Mouse (Mus musculus) gonadal fat pad, adult 2 months (tissue): ENCODE measurements around the gene 9130008F23Rik. TPM values are rescaled to one million over a fixed set of nuclear protein-coding genes. Genes with fewer than 3 reads are reported as not detected.
A peak's percentile ranks its signal among the peaks of the same experiment; 100 is the strongest.

Source experiments
- DNase-seq: peaks from one replicate; pipeline ENCODE4 v3.0.0-alpha.2; 2012; ENCODE audit warnings: low read depth
- polyA plus RNA-seq: library from polyadenylated mRNA; depleted of rRNA; stranded (reverse); fragments of >200 nt; gene quantifications from 2 replicates; pipeline ENCODE4 v1.2.3, GENCODE M21; 2012; rRNA removed

The 9130008F23Rik gene
- 4.2 and 4.3 TPM in 2 replicates for polyA plus RNA-seq

DNA sequence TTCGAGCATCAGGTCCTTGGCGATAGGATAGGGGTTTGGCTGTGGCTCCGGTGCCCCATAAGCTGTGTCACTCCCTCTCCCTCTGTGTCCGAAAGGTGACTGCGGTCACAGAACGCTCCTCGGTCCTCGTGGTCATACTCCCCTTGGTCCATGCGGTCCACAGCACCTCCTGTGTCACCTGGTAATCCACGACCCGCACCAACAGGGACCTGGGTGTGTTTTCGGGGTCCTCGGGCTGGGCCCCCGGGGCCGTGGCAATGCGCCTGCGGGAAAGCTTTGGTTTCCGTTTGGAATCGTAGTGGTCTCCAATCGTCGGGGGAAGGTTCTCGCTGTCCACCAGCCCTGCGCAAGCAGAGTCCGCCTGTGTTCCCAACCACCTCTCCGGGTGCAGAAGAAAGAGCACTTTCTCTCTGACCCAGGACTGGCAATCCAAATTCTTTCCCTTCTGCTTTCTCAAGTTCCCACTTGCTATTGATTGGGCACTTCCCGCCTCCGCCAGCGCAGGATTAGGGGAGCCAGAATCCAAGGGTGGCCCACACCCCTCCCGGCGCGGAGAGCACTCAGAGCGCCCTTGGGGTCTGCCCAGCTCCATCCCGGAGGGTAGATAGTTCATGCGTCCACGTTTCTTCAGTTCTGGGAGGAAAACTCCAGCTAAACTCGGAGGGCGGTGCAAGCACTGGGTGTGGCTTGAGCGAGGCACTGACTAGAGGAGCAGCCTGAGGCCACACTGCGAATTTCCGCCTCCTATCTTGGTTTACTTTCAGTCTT, at the start of gene 9130008F23Rik:
9130008F23Rik (minus strand) TSS at position 636 of the 768 bp plus-strand sequence.
- DNase-seq, result no peak

DNA sequence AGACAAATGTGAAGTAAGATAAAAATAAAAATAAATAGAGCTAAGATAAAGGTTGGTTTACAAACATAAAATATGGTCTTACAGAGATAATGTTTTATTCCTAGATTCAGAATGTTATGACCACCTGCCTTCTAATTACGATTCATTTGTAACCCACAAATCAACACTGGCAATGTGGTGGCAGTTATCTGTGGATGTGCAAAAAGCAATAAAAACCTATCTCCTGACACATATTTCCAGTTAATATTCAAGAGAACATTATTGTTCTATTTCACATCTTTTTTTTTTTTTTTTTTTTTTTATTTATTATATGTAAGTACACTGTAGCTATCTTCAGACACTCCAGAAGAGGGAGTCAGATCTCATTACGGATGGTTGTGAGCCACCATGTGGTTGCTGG, 35.1 kb upstream of the 9130008F23Rik start:
- DNase-seq, result no peak

DNA sequence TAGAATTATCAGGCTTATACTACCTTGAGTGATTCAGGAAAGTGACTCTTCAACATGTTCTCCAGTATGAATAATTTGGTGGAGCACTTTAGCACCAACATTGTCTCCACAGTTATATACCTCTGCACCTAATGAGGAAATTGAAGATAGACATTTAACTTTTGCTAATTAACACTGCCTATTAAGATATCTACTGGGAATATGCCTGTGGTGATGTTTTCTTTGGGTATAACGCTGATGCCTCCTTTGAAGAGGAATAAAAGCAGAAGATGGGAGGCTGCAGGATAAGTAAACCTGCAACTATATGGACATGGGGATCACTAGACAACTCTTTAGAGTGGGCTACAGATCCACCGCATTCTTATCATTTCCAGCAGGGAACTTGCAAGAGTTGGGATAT, 33.9 kb upstream of the 9130008F23Rik start, which contains the start of gene Glyatl3:
Glyatl3 (minus strand) TSS at position 101 of the 400 bp plus-strand sequence.
- DNase-seq, result no peak

DNA sequence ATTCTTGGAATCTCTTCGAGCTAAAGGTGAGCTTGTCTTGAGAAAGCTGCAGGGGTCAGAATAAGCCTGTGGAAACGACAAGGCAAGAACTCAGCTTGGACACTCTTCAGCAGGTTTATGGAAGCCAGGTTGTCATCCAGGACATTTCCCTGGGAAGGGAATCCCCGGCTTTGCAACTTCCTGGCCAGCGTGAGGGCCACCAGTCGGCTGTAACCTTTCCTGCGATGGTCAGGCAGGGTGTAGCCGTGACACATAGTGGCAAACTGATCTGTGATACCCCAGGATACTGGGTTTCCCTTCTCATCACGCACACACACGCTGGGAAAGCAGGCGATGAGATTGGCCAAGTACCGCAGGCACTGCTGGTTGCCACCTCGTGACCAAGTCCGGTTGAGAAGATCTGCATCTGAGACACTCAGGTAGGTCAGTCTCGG, 24.4 kb upstream of the 9130008F23Rik start:
- DNase-seq, result no peak

DNA sequence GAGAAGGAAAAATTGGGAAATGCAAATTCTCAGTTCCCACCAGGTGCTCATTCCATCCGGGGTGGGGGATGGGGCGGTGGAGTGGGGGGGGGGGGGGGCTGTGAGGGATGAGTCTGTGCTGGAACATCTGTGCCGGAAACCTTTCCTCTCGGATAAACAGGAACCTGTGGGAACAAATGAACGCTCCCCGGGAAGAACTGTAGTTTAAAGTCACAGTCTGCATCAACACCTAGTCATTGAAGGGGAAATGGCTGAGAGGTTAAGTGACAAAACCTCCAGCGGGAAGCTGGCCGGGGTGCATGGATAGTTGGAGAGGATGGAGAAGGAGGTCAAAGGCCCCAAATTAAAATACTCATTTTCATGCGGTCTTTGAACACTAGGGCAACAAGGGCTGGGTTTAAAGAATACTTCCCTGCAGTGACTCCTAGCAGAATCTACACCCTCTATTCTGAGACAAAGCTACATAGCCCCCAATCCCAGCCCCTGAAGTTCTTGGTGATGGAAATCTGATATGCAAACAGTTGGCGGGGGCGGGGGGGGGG, 23.8 kb upstream of the 9130008F23Rik start:
- no peak for DNase-seq

DNA sequence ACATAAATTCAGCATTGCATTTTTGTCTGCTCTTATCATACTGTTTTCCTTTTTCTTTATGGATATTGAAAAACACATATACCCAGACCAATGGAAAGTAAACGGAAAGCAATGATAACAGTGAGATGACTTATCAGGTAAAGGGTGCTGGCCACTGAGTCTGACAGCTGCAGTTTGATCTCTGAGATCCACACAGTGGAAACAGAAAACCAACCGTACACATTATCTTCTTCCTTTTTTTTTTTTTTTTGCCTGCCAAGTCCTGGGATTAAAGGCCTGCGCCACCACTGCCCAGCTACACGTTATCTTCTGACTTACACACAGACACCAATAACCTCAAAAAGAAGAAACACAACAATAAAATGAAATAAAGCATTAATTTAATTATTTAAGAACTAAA, 23.0 kb upstream of the 9130008F23Rik start:
- no peak for DNase-seq

DNA sequence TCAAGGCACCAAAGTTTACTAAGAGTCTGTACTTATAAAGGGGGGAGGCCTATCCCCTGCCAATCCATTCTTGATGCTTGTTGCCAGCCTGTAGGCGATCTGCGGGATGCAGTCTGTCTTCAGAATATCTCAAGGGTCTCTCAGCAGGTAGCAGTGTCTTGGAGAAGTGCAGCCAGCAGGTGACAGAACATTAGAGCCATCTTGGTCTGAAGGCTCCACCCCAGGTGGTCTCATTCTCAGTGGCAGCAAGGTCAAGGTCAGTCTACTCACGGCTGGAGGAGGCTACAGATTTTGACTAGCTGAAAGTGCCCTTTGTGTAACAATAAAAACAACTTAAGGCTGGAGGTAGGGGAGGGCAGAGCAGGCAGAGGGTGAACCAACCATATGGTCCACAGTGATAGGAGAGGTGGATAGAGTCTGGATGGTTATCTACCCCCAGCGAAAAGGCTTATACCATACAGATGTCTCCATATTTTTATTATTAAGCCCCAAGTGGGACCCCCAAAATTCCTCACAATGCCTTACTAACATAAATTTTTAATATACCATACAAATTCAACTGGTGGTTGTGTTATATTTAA, 19.5 kb upstream of the 9130008F23Rik start:
- no peak for DNase-seq

DNA sequence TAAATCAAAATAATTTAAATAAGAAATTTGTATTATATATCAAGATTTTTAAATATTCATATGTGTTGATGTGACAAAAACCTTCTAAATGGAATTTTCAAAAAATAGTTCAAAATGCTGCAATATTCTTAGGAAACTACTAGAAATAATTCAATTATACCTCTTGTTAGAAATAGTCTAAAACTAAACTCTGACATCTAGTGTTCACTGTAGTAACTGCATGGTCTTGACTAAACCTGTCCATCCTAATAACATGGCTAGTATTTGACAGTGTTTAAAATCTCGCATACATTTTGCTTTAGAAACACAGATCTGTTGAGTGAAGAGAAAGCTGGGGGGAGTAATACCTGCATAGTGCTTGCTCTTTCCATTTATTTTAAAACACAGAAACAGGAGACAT, 16.5 kb upstream of the 9130008F23Rik start:
- no peak for DNase-seq

DNA sequence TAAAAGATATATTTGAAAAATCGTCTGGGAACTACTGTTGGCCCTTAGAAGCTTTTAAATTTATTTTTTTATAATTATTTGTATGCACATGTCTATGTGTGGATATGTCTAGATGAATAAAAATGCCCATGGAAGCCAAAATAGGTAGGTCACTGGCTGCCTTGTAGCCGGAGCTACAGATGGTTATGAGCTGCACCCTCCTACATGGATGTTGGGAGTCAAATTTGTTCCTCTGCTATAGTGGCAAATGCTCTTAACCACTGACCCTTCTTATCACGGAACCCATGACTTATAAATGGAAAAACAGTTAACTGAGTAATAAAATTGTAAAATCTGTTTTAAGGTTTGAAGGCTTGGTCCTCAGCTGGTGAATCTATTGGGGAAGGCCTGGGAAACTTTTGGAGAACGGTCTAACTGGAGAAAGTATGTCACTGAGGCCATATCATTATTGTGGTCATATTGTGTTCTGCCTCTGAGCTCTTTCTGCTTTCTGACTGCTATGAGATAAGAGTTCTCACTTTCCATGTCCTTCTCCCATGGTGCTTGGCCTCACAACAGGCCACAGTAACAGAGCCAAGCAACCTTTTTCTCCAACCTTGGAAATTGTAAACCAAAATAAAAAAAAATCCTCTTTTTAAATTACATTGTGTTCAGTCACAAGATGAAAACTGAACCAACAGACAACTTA, 7.6 kb upstream of the 9130008F23Rik start:
- no peak for DNase-seq

DNA sequence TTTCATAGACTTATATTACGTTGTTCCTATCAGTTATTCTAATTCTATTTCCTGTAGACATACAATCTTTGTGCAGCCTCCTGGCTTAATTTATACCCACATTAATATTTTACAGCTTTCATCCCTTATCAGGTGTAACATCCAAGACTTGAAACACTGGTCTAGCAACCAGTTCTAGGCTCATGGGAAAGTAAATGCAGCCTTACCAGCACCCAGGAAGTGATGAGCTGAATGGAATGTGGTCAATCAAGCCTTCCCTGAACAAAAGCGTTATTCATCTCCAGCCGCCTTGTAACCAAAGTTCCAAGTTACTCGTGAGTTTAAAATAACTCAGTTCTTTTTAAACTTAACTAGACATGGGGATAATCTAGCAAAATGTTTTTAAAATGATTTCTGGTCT, 4.8 kb upstream of the 9130008F23Rik start:
- DNase-seq, result peak; percentile 34

DNA sequence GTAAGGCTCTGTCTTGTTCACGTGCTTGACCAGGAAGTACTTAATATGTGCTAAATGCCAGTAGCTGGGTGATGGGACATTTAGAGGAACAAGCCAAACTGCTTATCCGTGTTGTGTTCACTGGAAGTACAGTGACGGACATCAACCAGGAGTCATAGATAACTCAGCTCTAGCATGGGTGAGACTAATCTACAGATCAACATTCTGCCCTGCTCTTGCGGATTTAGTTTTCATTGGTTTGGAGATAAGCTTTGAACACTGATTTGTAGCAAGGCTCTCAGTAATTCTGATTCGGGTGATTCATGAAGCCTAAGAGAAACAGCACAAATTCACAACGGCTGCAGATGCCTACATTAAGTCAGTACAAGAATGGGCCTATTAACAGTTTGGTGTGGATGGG, 1.8 kb upstream of the 9130008F23Rik start:
- no peak for DNase-seq

DNA sequence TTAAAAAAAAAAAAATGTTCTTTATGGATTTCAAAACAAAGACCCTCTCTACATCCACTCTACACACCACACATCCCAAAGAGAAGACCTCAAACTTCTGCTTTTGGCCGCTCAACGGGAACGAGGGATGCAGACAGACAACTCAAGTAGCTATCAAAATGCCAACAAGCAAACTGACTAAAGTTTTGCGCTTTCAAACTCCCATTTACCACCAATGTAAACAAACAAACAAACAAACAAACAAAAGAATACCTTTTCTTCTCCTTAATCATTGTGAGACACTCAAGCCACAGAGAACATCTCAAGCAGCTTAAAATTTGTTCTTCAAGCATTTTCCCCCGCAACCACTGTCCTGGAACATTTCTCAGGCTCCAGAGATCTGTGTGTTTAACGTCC, 833 bp downstream of the 9130008F23Rik start:
- DNase-seq, result no peak

DNA sequence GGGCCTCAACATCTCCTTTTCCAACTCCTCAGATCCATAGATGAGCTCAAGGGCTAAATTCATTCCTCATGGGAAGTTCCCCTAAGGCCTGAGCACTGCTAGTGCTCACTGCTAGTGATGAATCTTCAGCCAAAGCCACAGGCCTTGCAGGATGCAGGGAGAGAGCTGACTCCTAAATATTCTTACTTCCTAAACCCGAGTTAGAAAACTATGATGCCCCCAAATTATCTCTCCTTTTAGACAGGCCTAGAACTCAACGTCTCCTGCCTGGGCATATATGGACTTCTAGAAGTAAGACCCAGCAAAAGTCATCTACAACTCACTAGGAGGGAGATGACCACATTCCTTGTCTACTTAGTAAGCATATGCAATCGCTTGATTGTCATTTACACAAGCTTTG, 2.6 kb downstream of the 9130008F23Rik start:
- no peak for DNase-seq

DNA sequence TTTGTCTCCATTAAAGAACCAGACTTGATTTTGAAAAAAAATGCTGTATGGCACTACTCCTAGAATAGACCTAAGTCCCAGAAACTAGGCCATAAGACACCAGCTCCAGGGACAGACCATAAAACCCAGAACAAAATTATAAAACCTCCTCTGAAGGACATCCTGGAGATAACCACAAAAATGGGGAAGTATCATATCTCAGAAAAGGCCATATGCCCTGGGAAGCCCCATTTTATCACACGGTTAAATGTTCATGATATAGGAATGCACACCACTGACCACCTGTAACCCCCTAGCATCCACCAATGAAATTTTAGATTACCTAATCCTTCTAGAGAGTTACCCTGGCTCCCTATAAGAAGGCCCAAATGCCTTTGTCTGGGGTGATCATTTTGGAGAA, 4.8 kb downstream of the 9130008F23Rik start:
- DNase-seq, result no peak

DNA sequence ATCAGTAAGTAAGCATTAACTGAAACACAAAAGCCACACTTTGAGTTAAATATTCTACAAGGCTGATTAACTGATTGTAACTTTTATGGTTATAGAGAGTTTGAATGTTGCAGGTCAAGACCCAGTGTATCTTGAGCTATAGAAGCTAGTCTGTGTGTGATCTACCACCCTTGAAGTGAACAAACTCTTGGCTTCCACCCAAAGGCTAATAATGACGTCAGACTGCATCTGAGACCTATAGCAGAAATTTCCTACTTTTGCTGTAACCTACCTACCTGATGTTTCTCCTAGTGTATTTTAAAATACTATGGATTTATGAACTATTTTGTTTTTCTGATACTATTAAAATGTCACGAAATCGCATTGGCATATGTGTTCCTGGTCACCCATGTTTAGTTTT, 5.7 kb downstream of the 9130008F23Rik start:
- no peak for DNase-seq

DNA sequence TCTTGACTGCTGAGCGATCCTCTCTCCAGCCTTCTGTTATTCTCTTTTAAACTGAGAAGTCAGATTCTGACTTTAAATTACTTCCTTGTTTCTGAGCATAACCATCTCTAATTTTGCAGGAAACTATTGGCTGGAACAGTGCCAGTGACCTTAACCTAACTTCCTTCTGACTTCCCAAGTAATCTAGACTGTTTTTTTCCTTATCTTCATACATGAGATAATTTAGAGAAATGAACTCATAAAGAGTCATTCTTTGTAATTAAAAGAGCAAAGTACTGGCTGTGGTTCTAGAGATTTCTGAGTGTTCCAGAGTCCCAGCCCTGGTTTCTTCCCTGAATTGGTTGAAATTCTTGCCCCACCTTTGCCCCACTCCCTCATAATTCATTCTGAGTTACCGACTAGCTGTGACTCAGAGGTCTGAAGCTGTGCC, 6.8 kb downstream of the 9130008F23Rik start:
- DNase-seq, result no peak

DNA sequence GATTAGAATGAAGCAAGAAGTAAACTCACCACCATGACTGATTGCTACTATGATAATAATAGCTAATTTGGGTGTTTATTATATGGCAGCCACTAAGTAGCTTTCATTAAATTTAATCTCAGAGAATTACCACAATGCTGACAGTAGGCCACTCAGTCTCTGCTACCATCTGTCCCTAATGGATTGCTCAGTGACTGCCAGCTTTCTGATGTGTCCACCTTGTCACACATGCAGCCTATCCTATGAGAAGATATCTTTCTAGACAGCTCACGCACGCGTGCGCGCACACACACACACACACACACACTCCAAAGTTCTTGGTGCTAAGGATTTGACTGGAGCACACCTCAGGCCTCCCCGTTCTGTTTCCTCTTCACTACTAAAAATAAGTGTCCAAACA, 7.7 kb downstream of the 9130008F23Rik start:
- DNase-seq, result no peak

DNA sequence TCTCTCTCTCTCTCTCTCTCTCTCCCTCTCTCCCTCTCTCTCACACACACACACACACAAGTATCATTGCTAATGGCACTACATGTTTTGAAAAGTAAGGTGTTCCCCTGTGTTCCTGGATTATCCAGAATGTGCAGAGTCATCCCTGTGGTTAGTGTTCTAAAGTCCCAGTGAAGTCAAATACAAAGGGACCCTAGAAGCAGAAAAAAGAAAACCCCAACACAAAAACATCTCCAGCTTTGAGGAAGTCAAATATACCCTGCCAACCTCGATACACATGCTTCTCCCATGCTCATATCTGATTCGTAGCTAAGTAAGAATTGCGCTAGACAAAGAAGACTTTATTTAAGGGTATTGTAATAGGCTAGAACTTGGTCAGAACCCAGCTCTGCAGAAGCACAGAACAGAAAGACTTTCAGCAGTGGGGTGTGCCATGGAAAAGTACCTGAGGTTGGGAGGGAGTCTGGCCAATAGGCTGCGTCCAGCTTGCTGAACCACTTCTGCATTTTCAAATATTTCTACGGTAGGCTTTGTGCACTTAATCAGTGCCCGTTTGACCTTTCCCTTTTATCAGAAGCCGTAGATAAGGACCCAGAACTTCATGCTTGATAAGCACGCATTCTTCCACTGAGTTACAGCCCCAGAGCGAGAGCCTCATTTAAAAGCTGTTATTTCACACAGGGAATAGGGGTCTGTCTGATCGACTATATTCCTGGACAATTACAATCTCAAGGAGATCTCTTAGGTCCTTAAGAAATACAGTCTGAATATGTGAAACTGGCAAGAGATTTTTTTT, 11.2 kb downstream of the 9130008F23Rik start:
- no peak for DNase-seq

DNA sequence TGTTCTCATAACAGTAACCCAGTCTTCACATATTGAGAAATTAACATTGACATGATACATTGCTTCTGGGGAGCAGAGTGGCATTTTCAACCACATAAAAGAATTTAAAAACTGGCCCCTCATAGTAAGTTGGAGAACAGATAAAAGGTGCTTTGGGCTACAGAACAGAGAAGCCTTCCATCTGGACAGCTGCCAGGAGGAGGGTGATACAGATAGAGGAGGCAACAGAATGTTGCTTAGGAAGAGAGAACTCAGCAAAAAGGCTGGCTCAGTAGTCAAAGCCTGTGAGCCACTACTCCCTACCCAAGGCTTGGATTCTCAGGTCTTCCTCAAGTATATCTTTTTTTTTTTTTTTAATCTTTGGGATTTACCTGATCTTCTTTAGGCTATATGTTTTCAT, 25.3 kb downstream of the 9130008F23Rik start:
- no peak for DNase-seq

DNA sequence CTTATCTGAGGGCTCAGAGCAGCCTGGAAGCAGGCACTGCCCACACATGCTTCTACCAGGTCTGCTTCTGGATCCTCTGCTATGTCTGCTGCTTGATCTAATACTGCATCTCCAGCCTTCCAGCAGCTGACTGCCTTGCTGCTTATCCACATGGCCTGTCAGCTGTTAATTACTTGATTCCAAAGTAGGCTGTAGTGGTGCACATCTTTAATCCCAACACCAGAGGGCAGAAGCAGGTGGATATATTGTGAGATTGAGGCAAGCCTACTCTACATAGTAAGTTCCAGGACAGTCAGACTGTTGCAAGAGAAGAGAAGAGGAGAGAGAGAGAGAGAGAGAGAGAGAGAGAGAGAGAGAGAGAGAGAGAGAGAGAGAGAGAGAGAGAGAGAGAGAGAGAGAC, 43.1 kb downstream of the 9130008F23Rik start:
- DNase-seq, result no peak

DNA sequence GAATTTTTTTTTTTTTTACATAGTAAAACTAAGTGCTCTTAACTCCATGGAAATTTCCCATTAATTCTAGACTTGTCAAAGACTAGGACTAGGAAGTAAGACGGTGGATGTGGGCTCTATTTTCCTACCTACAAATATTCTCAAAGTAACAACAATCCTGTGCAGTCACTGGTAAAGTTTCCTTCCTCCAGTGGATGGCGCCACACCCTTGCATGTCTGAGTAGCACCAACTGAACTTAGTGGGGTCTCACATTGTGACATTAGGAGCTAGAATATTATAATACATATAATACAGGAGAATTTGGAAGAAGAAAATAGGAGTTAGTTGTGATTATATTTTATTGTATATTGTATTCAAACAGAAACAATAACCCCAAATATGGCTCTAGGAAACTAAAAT, 48.5 kb downstream of the 9130008F23Rik start:
- DNase-seq, result no peak
